In the genomic region with DNA sequence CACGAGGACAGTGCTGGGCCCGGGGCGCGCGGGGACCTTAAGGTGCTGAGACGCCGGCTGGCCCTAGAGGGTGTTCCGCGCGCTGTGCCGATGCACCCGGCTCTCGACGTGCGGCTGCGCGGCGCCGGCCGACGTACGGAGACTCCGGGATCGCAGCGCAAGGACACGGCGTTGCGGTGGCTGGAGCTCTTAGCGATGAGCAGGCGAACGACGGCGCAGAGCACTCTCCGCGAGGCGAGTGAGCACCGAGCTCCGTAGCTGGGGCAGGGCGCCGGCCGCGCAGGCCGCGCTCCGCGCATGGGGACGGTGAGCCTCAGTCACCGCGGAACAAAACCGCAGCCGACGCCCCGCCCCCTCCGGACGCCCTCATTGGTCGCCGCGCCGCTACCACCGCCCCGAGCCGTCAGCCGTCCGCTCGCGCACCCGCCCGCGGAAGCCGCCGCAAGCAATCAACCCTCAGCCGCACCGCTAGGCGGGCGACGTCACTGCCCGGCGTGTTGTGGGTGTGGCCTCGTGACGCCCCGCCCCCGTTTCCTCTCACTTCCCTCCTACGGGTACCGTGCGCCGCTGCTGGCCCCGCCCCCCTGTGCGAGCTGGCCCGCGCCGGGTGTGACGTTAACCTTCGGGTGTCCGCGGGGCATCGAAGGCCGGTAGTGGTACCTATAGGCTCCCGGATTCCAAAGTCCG, we compare ENCODE assay signal across 8 mouse cellular contexts. TPM values are rescaled to one million over a fixed set of nuclear protein-coding genes. Genes with fewer than 3 reads are reported as not detected.
DNase-seq lines count a peak whose midpoint lies in the region; ATAC-seq and TF ChIP-seq lines count a peak whose summit lies in the region.

Fam53a (minus strand) TSS at position 335 of the 687 bp plus-strand sequence.
Gm9903 (plus strand) TSS at position 625 of the 687 bp plus-strand sequence.

- DNase-seq in A20 (ENCODE audit: low read depth, low spot score), result peak; percentile 99
- DNase-seq in embryonic facial prominence, embryonic 14.5 days (ENCODE audit: low spot score), result peak; percentile 98
- peak; percentile 99 for DNase-seq in heart, adult 8-10 months (ENCODE audit: low spot score)
- DNase-seq in kidney, adult 9 months, result peak; percentile 100
- peak; percentile 98 for DNase-seq in limb, embryonic 14.5 days (ENCODE audit: low spot score)
- peak; percentile 92 to 100 for DNase-seq in spleen, adult 2 months (ENCODE audit: low read depth in 1 of 2, low spot score in 2 of 2)

- TF ChIP-seq CTCF in bone marrow, adult 2 months (IDR thresholded peaks at IDR 0.05; ENCODE audit: control insufficient read depth, insufficient read depth, low read length), result peak; percentile 14; the same call in 1 of the 2 replicates
- no peak for TF ChIP-seq CTCF in spleen, adult 2 months (IDR thresholded peaks at IDR 0.05; ENCODE audit: extremely low read depth, insufficient read depth, insufficient read length, insufficient replicate concordance)

- peak; percentile 97 for TF ChIP-seq POLR2A in bone marrow, adult 2 months (IDR thresholded peaks at IDR 0.05; ENCODE audit: borderline replicate concordance, control insufficient read depth, low read depth, low read length)
- peak; percentile 97 for TF ChIP-seq POLR2A in limb, embryonic 14.5 days (IDR thresholded peaks at IDR 0.05; ENCODE audit: borderline replicate concordance, extremely low read depth, insufficient read depth, insufficient read length)
- TF ChIP-seq POLR2A in spleen, adult 2 months (IDR thresholded peaks at IDR 0.05; ENCODE audit: low read depth, low read length), result peak; percentile 97

- H3K4me1 ChIP-seq in bone marrow, adult 2 months (ENCODE audit: control insufficient read depth, insufficient read depth, low read length), result peaks cover 9% of the 10 kb centered on the region
- H3K4me1 ChIP-seq in embryonic facial prominence, embryonic 14.5 days (ENCODE audit: control insufficient read depth, insufficient read depth, low read length), result peaks cover 16% of the 10 kb centered on the region
- peaks cover 12% of the 10 kb centered on the region; the same call in 1 of the 2 replicates for H3K4me1 ChIP-seq in limb, embryonic 14.5 days (ENCODE audit: control insufficient read depth, insufficient read depth, low read length)
- H3K4me1 ChIP-seq in midbrain, embryonic 16.5 days (ENCODE audit: control insufficient read depth, insufficient read depth, low read length), result peaks cover 16% of the 10 kb centered on the region
- peaks cover 7% of the 10 kb centered on the region for H3K4me1 ChIP-seq in spleen, adult 2 months (ENCODE audit: control insufficient read depth, insufficient read depth, insufficient read length)

- peak; percentile 96 for ATAC-seq in embryonic facial prominence, embryonic 14.5 days (ENCODE audit: low read depth)
- ATAC-seq in limb, embryonic 14.5 days (ENCODE audit: low FRiP score, low read depth), result peak; percentile 98
- ATAC-seq in midbrain, embryonic 16.5 days, result peak; percentile 96

- WGBS in bone marrow, adult 2 months, result under 1% methylated on average over 99 of the region's 99 CpGs
- WGBS in embryonic facial prominence, embryonic 14.5 days, result under 1% methylated on average over 53 of the region's 99 CpGs
- WGBS in limb, embryonic 14.5 days, result under 1% methylated on average over 40 of the region's 99 CpGs
- WGBS in midbrain, embryonic 16.5 days, result under 1% methylated on average over 87 of the region's 99 CpGs
- WGBS in spleen, adult 2 months, result under 1% methylated on average over 88 of the region's 99 CpGs

- peak within 1 kb of the TSS; percentile 97 for H3K27ac ChIP-seq in bone marrow, adult 2 months (ENCODE audit: control insufficient read depth, insufficient read depth, low read depth, low read length, poor library complexity)
- peak within 1 kb of the TSS; percentile 93 for H3K27ac ChIP-seq in embryonic facial prominence, embryonic 14.5 days (replicated peaks; ENCODE audit: low read depth, low read length)
- peak within 1 kb of the TSS; percentile 83 for H3K27ac ChIP-seq in limb, embryonic 14.5 days (replicated peaks; ENCODE audit: low read depth, low read length)
- peak within 1 kb of the TSS; percentile 88 for H3K27ac ChIP-seq in midbrain, embryonic 16.5 days (ENCODE audit: low read length)
- H3K27ac ChIP-seq in spleen, adult 2 months (ENCODE audit: insufficient read depth, low read length), result peak within 1 kb of the TSS; percentile 96

- no peaks in the 10 kb centered on the region for H3K36me3 ChIP-seq in embryonic facial prominence, embryonic 14.5 days (ENCODE audit: control insufficient read depth, insufficient read depth, low read length)
- H3K36me3 ChIP-seq in limb, embryonic 14.5 days (ENCODE audit: control insufficient read depth, insufficient read depth, low read length), result no peaks in the 10 kb centered on the region
- H3K36me3 ChIP-seq in midbrain, embryonic 16.5 days (ENCODE audit: control insufficient read depth, insufficient read depth, low read length), result no peaks in the 10 kb centered on the region
- no peaks in the 10 kb centered on the region for H3K36me3 ChIP-seq in spleen, adult 2 months (ENCODE audit: control insufficient read depth, insufficient read depth, low read length)

- no peaks in the 10 kb centered on the region for H3K9me3 ChIP-seq in embryonic facial prominence, embryonic 14.5 days (ENCODE audit: control insufficient read depth, low read length)
- H3K9me3 ChIP-seq in limb, embryonic 14.5 days (ENCODE audit: control insufficient read depth, low read length), result no peaks in the 10 kb centered on the region
- H3K9me3 ChIP-seq in midbrain, embryonic 16.5 days (replicated peaks; ENCODE audit: control insufficient read depth, low read length, poor library complexity, severe bottlenecking), result no peaks in the 10 kb centered on the region

- no peaks in the 10 kb centered on the region for H3K27me3 ChIP-seq in embryonic facial prominence, embryonic 14.5 days (replicated peaks; ENCODE audit: control insufficient read depth, insufficient read depth, low read length)
- H3K27me3 ChIP-seq in limb, embryonic 14.5 days (ENCODE audit: control insufficient read depth, insufficient read depth, low read length), result no peaks in the 10 kb centered on the region
- no peaks in the 10 kb centered on the region for H3K27me3 ChIP-seq in midbrain, embryonic 16.5 days (ENCODE audit: control insufficient read depth, insufficient read depth, low read depth, low read length)
- no peaks in the 10 kb centered on the region for H3K27me3 ChIP-seq in spleen, adult 2 months (ENCODE audit: control insufficient read depth, insufficient read depth, low read length)

- H3K4me2 ChIP-seq in embryonic facial prominence, embryonic 14.5 days (ENCODE audit: low read depth, low read length), result peak within 1 kb of the TSS; percentile 84
- peak within 1 kb of the TSS; percentile 74 for H3K4me2 ChIP-seq in limb, embryonic 14.5 days (replicated peaks; ENCODE audit: low read depth, low read length, severe bottlenecking)
- H3K4me2 ChIP-seq in midbrain, embryonic 16.5 days (ENCODE audit: low read length), result peak within 1 kb of the TSS; percentile 94

- H3K4me3 ChIP-seq in bone marrow, adult 2 months (replicated peaks; ENCODE audit: control insufficient read depth, low read depth, low read length), result peak within 1 kb of the TSS; percentile 98
- peak within 1 kb of the TSS; percentile 83 for H3K4me3 ChIP-seq in embryonic facial prominence, embryonic 14.5 days (ENCODE audit: low read depth, low read length)
- H3K4me3 ChIP-seq in limb, embryonic 14.5 days (replicated peaks; ENCODE audit: low read length), result peak within 1 kb of the TSS; percentile 80
- H3K4me3 ChIP-seq in midbrain, embryonic 16.5 days (ENCODE audit: low read depth, low read length), result peak within 1 kb of the TSS; percentile 84
- H3K4me3 ChIP-seq in spleen, adult 2 months (ENCODE audit: extremely low read depth, insufficient read depth, insufficient read length), result peak within 1 kb of the TSS; percentile 98

- H3K9ac ChIP-seq in embryonic facial prominence, embryonic 14.5 days (ENCODE audit: low read depth, low read length), result peak within 1 kb of the TSS; percentile 88
- peak within 1 kb of the TSS; percentile 82 for H3K9ac ChIP-seq in limb, embryonic 14.5 days (ENCODE audit: low read depth, low read length, severe bottlenecking)
- H3K9ac ChIP-seq in midbrain, embryonic 16.5 days (ENCODE audit: low read depth, low read length), result peak within 1 kb of the TSS; percentile 84

RNA-seq across cellular contexts. Expression of gene Fam53a, which starts in this region (rescaled TPM):
- polyA plus RNA-seq in bone marrow, adult 2 months (2011; ENCODE audit: insufficient read depth, insufficient read length, low replicate concordance, missing spikeins), result 6.6 and 11.1 TPM in 2 replicates
- 56.9 and 62.1 TPM in 2 replicates for polyA plus RNA-seq in embryonic facial prominence, embryonic 14.5 days (2014; fragmentation: Nextera tagmentation; extraction: Ambion mirVana)
- 10 to 100 TPM; 24.0 to 30.9 (median 28.1) TPM for total RNA-seq in heart, adult 8-10 months (2022)
- 34.0 and 44.5 TPM in 2 replicates for polyA plus RNA-seq in limb, embryonic 14.5 days (2012; rRNA removed)
- 68.4 and 79.6 TPM in 2 replicates for polyA plus RNA-seq in limb, embryonic 14.5 days (2014; fragmentation: Nextera tagmentation; extraction: Ambion mirVana)
- 30.3 and 31.0 TPM in 2 replicates for polyA plus RNA-seq in midbrain, embryonic 16.5 days (2015; fragmentation: Nextera tagmentation; extraction: Ambion mirVana)
- polyA plus RNA-seq in spleen, adult 2 months (2012; rRNA removed), result 29.2 and 60.8 TPM in 2 replicates

RNA-seq across cellular contexts. Expression of gene Gm9903, which starts in this region (rescaled TPM):
- polyA plus RNA-seq in bone marrow, adult 2 months (2011; ENCODE audit: insufficient read depth, insufficient read length, low replicate concordance, missing spikeins), result not detected in 2 replicates
- polyA plus RNA-seq in embryonic facial prominence, embryonic 14.5 days (2014; fragmentation: Nextera tagmentation; extraction: Ambion mirVana), result 0.54 and 0.60 TPM in 2 replicates
- 1 to 10 TPM in 2 of 4 experiments, under 1 TPM in 2; 0.87 to 1.1 (median 1.0) TPM for total RNA-seq in heart, adult 8-10 months (2022)
- polyA plus RNA-seq in limb, embryonic 14.5 days (2012; rRNA removed), result 0.78 and 0.80 TPM in 2 replicates
- polyA plus RNA-seq in limb, embryonic 14.5 days (2014; fragmentation: Nextera tagmentation; extraction: Ambion mirVana), result 0.73 and 0.89 TPM in 2 replicates
- 0.70 and 0.89 TPM in 2 replicates for polyA plus RNA-seq in midbrain, embryonic 16.5 days (2015; fragmentation: Nextera tagmentation; extraction: Ambion mirVana)
- 0.41 and 0.43 TPM in 2 replicates for polyA plus RNA-seq in spleen, adult 2 months (2012; rRNA removed)

Comparison
In these comparisons a context has a peak if more than half of its experiments do, and no peak if none do; other contexts are left out.
1. Peak in every context shown above with its lines: DNase-seq, ATAC-seq, H3K4me3 ChIP-seq and H3K27ac ChIP-seq.